Mouse (Mus musculus) stomach, embryonic 14.5 days (tissue): ENCODE measurements around the gene C1qtnf1. TPM values are rescaled to one million over a fixed set of nuclear protein-coding genes. Genes with fewer than 3 reads are reported as not detected.

Source experiments
- ATAC-seq: fragments of 200-750 bp; cut with Nextera tagmentation; 2 replicates; pipeline ENCODE4 v1.8.0; 2017; ENCODE audit warnings: low read depth, moderate TSS enrichment; ENCODE audit not compliant: insufficient number of reproducible peaks, insufficient read depth, low FRiP score
- H3K27ac ChIP-seq: fragments of 300-500 bp; sonication (generic); 2 replicates; pipeline ENCODE4 v1.5.1; 2014; ENCODE audit warnings: mild to moderate bottlenecking, low read length, moderate library complexity, mixed read lengths
- H3K27me3 ChIP-seq: fragments of 300-500 bp; sonication (generic); 2 replicates; pipeline ENCODE4 v1.6.1; 2014; ENCODE audit warnings: low read length, control low read depth, mixed read lengths; ENCODE audit not compliant: control insufficient read depth, insufficient read depth
- H3K36me3 ChIP-seq: fragments of 300-500 bp; sonication (generic); 2 replicates; pipeline ENCODE4 v1.6.1; 2014; ENCODE audit warnings: mild to moderate bottlenecking, control low read depth, low read length, moderate library complexity, mixed read lengths; ENCODE audit not compliant: control insufficient read depth, insufficient read depth
- H3K4me1 ChIP-seq: fragments of 300-500 bp; sonication (generic); 2 replicates; pipeline ENCODE4 v1.6.1; 2014; ENCODE audit warnings: low read length, control low read depth, mixed read lengths; ENCODE audit not compliant: control insufficient read depth, insufficient read depth
- H3K4me2 ChIP-seq: fragments of 300-500 bp; sonication (generic); replicated peaks from 2 replicates; pipeline ENCODE4 v1.6.1; 2014; ENCODE audit warnings: low read depth, low read length, control low read depth
- H3K4me3 ChIP-seq: fragments of 300-500 bp; sonication (generic); 2 replicates; pipeline ENCODE4 v1.5.1; 2014; ENCODE audit warnings: low read depth, low read length, control low read depth
- H3K9ac ChIP-seq: fragments of 300-500 bp; sonication (generic); replicated peaks from 2 replicates; pipeline ENCODE4 v1.6.1; 2014; ENCODE audit warnings: low read depth, mild to moderate bottlenecking, control low read depth, low read length, moderate library complexity, mixed read lengths
- H3K9me3 ChIP-seq: fragments of 300-500 bp; sonication (generic); 2 replicates; pipeline ENCODE4 v1.6.1; 2016; ENCODE audit warnings: low read depth, low read length, control low read depth; ENCODE audit not compliant: control insufficient read depth
- WGBS: fragments of 180-500 bp; shearing (Covaris S2); extraction: QIAGEN DNeasy Blood & Tissue Kit; methylation state at CpG from one replicate; pipeline ENCODE4 v1.1.7; 2014; 5-methylcytosine and 5-hydroxymethylcytosine counted together
- polyA plus RNA-seq: library from polyadenylated mRNA; unstranded; fragments of >200 nt; fragmentation: Nextera tagmentation; extraction: Ambion mirVana; gene quantifications from 2 replicates; pipeline ENCODE4 v1.2.1, GENCODE M21; 2014

The C1qtnf1 gene
- polyA plus RNA-seq, 1 experiment from 2014 or later: 7.0 TPM

GRCm38 (mm10) chr11:118479776-118480175 is 51.8 kb downstream of the C1qtnf1 start:
- no peak overlapping the region for H3K27ac ChIP-seq
- H3K4me2 ChIP-seq: no peak overlapping the region
- H3K9me3 ChIP-seq: no peaks in the 10 kb centered on the region
- peaks cover 4% of the 10 kb centered on the region; the same call in 1 of the 2 replicates for H3K36me3 ChIP-seq
- H3K4me3 ChIP-seq: no peak overlapping the region
- H3K27me3 ChIP-seq: no peaks in the 10 kb centered on the region
- WGBS: 63% methylated on average over 12 of the region's 12 CpGs
- H3K4me1 ChIP-seq: 0 out of 2 replicates have a peak, but pooled peaks cover 3% of the 10 kb centered on the region
- no peak overlapping the region for H3K9ac ChIP-seq
- no peak for ATAC-seq

GRCm38 (mm10) chr11:118481231-118481630 is 53.2 kb downstream of the C1qtnf1 start:
- Histone ChIP-seq H3K4me2 (no peak overlapping the region), H3K27ac (no peak overlapping the region), H3K9ac (no peak overlapping the region), H3K36me3 (peaks cover 4% of the 10 kb centered on the region; the same call in 1 of the 2 replicates), H3K27me3 (no peaks in the 10 kb centered on the region), H3K9me3 (no peaks in the 10 kb centered on the region), H3K4me3 (no peak overlapping the region), H3K4me1 (0 out of 2 replicates have a peak, but pooled peaks cover 3% of the 10 kb centered on the region)
- WGBS: 91% methylated on average over 11 of the region's 11 CpGs
- ATAC-seq: no peak

- peaks cover 7% of the 10 kb centered on the region; the same call in 1 of the 2 replicates for H3K36me3 ChIP-seq
- no peak for ATAC-seq
- no peak overlapping the region for H3K9ac ChIP-seq
- H3K4me3 ChIP-seq: no peak overlapping the region
- H3K9me3 ChIP-seq: no peaks in the 10 kb centered on the region
- no peak overlapping the region for H3K4me2 ChIP-seq
- H3K4me1 ChIP-seq: 0 out of 2 replicates have a peak, but pooled peaks cover 3% of the 10 kb centered on the region
- no peaks in the 10 kb centered on the region for H3K27me3 ChIP-seq
- no peak overlapping the region for H3K27ac ChIP-seq
- WGBS: 81% methylated on average over 14 of the region's 14 CpGs
These were observed 53.7 kb downstream of the C1qtnf1 start for GRCm38 (mm10) chr11:118481751-118482150.

DNA sequence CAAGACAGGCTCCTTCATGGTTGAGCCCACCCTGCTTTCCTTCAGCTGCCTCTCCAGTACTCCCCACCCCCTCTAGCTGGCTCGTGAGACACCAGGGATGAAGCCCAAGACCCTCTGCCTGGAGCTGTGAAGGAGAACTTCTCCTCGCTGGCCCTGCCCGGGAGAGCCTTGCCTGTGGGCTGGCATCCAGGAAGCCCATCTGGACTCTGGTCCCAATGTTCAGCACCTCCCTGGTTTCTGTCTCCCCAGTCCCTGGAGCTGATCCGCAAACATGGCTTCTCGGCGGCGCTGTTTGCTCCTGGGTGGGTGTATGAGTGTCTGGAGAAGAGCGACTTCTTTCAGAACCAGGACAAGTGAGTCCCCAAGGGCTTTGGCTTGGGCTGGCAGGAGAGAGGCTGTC is 56.2 kb downstream of the C1qtnf1 start:
- Histone ChIP-seq H3K9ac (no peak overlapping the region), H3K27ac (no peak overlapping the region), H3K9me3 (no peaks in the 10 kb centered on the region), H3K4me3 (no peak overlapping the region), H3K4me2 (no peak overlapping the region), H3K27me3 (no peaks in the 10 kb centered on the region), H3K4me1 (no peaks in the 10 kb centered on the region), H3K36me3 (peaks cover 7% of the 10 kb centered on the region; the same call in 1 of the 2 replicates)
- ATAC-seq: no peak
- WGBS: 78% methylated on average over 8 of the region's 8 CpGs

GRCm38 (mm10) chr11:118485338-118485737 is 57.3 kb downstream of the C1qtnf1 start:
- ATAC-seq: no peak

DNA sequence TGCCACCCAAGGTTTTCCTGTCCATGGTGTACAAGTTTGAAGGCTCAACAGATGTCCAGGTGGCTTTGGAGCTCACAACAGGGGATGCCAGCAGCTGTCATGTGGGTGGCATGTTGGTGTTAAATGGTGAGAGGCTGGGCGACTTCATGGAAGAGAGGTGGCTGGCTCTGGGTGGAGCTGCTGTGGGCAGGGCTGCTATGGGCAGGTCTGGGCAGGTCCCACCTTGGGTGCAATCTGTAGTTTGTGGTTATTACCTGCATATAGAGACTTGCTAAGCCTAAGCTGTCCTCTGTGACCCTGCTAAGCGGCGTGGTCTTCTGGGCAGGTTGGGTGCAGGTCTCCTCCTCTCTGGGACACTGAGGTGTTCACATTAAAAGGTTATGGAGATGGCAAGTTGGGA is 57.8 kb downstream of the C1qtnf1 start:
- Histone ChIP-seq H3K4me1 (no peaks in the 10 kb centered on the region), H3K4me2 (no peak overlapping the region), H3K36me3 (peaks cover 7% of the 10 kb centered on the region; the same call in 1 of the 2 replicates), H3K4me3 (no peak overlapping the region), H3K27me3 (no peaks in the 10 kb centered on the region), H3K9ac (no peak overlapping the region), H3K27ac (no peak overlapping the region), H3K9me3 (no peaks in the 10 kb centered on the region)
- 74% methylated on average over 3 of the region's 3 CpGs for WGBS
- no peak for ATAC-seq

More at GRCm38 (mm10) chr11:118485338-118485737, 57.3 kb downstream of the C1qtnf1 start:
- Histone ChIP-seq H3K9ac (no peak overlapping the region), H3K4me1 (no peaks in the 10 kb centered on the region), H3K27me3 (no peaks in the 10 kb centered on the region), H3K36me3 (peaks cover 7% of the 10 kb centered on the region; the same call in 1 of the 2 replicates), H3K9me3 (no peaks in the 10 kb centered on the region), H3K4me3 (no peak overlapping the region), H3K27ac (no peak overlapping the region), H3K4me2 (no peak overlapping the region)
- 69% methylated on average over 11 of the region's 11 CpGs for WGBS

GRCm38 (mm10) chr11:118486281-118486680 is 58.3 kb downstream of the C1qtnf1 start:
- 86% methylated on average over 6 of the region's 6 CpGs for WGBS
- no peak overlapping the region for H3K9ac ChIP-seq

DNA sequence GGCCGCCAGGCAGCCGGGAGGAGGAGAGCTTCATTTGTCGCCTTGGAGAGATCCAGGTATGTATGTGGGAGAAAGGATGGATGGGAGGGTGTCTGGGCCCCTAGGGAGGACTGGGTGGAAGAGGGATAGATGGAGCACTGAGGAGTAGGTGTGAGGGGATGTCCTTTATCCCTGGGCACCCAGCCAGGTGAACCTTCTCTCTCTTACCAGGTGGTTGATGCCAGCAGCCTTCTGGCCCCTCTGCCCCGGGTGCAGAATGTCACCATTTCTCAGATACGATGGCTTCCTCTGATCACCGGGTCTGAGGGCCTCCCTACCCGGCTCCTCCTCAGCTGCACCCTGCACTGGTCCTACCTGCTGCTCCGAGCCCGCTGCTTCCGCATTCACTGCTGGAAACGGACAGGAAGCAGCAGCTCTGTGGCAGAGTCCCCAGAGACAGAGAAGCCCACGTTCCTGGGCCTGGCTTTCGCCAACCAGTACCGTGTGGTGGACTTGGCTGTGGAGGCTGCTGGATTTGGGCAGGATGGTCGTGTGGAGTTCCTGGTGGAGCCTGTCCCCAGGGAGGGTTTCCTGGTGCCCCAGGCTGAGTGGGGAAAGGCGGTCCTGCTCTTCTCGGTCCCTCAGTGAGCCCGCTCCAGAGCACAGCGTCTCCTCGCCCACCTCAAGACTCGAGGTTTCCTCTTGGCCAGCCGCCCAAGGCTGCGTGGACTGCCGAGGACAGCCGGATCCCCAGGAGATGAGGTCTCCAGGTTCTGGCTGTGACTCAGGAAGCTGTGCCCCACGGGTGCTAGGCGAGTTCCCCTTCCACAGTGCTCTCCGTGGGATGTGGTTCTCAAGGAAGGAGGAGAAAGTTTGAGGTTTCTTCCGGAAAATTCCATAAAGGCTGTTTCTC is 59.1 kb downstream of the C1qtnf1 start:
- H3K4me3 ChIP-seq: no peak overlapping the region
- H3K4me1 ChIP-seq: no peaks in the 10 kb centered on the region
- H3K4me2 ChIP-seq: no peak overlapping the region
- H3K9me3 ChIP-seq: no peaks in the 10 kb centered on the region
- no peak overlapping the region for H3K9ac ChIP-seq
- peaks cover 7% of the 10 kb centered on the region; the same call in 1 of the 2 replicates for H3K36me3 ChIP-seq
- no peak for ATAC-seq
- 85% methylated on average over 29 of the region's 29 CpGs for WGBS
- no peaks in the 10 kb centered on the region for H3K27me3 ChIP-seq
- H3K27ac ChIP-seq: no peak overlapping the region

More at GRCm38 (mm10) chr11:118486281-118486680, 58.3 kb downstream of the C1qtnf1 start:
- no peaks in the 10 kb centered on the region for H3K4me1 ChIP-seq
- H3K4me2 ChIP-seq: no peak overlapping the region
- H3K27me3 ChIP-seq: no peaks in the 10 kb centered on the region
- no peak overlapping the region for H3K4me3 ChIP-seq
- no peak for ATAC-seq
- H3K36me3 ChIP-seq: peaks cover 7% of the 10 kb centered on the region; the same call in 1 of the 2 replicates
- H3K9me3 ChIP-seq: no peaks in the 10 kb centered on the region
- no peak overlapping the region for H3K27ac ChIP-seq
